Mouse (Mus musculus) G1E (cell line): ENCODE measurements around the gene Itgb3bp. TPM values are rescaled to one million over a fixed set of nuclear protein-coding genes. Genes with fewer than 3 reads are reported as not detected.

Experiments
- ATAC-seq: 2 replicates; pipeline ENCODE4 v1.8.0; 2016; ENCODE audit warnings: mild to moderate bottlenecking; ENCODE audit not compliant: insufficient number of reproducible peaks, poor library complexity, low FRiP score, severe bottlenecking; ENCODE audit errors: extremely low read depth
- DNase-seq: peaks from one replicate; pipeline ENCODE4 v3.0.0; 2012; ENCODE audit warnings: low spot score
- H3K27me3 ChIP-seq: 2 replicates; pipeline ENCODE4 v1.6.1; 2012; ENCODE audit warnings: mild to moderate bottlenecking, low read length, inconsistent platforms; ENCODE audit not compliant: insufficient read depth
- H3K36me3 ChIP-seq: replicated peaks from 2 replicates; pipeline ENCODE3; 2012; ENCODE audit warnings: mild to moderate bottlenecking, inconsistent platforms
- H3K4me1 ChIP-seq: 2 replicates; pipeline ENCODE4 v1.6.1; 2012; ENCODE audit warnings: low read depth, low read length, inconsistent platforms, mixed read lengths; ENCODE audit not compliant: insufficient read depth
- H3K4me3 ChIP-seq: 2 replicates; pipeline ENCODE4 v1.5.1; 2012; ENCODE audit warnings: low read depth, mild to moderate bottlenecking, inconsistent platforms, low read length, moderate library complexity, mixed read lengths
- H3K9me3 ChIP-seq: replicated peaks from 2 replicates; pipeline ENCODE4 v1.6.1; 2012; ENCODE audit warnings: inconsistent platforms
- CTCF ChIP-seq: IDR thresholded peaks from 2 replicates; pipeline ENCODE4 v1.5.1; 2012; ENCODE audit warnings: low read depth, low read length, inconsistent platforms, mixed read lengths
- GATA1 ChIP-seq: IDR thresholded peaks from 2 replicates; pipeline ENCODE4 v1.6.1; 2012; ENCODE audit warnings: borderline replicate concordance, low read length, inconsistent platforms, mixed read lengths
- GATA2 ChIP-seq: IDR thresholded peaks from 2 replicates; pipeline ENCODE4 v1.6.1; 2012; ENCODE audit warnings: low read depth, low read length, inconsistent platforms, borderline replicate concordance
- POLR2AphosphoS5 ChIP-seq: IDR thresholded peaks from 2 replicates; pipeline ENCODE4 v1.6.1; 2012; ENCODE audit warnings: low read depth, low read length, inconsistent platforms; ENCODE audit not compliant: insufficient replicate concordance
- TAL1 ChIP-seq: conservative IDR thresholded peaks from 2 replicates; pipeline ENCODE4 v1.6.1; 2012; ENCODE audit warnings: low read depth, low read length, inconsistent platforms, mixed read lengths
- polyA plus RNA-seq: library from polyadenylated mRNA; stranded (reverse); fragments of >175 nt; gene quantifications from 2 replicates; pipeline ENCODE4 v1.2.3, GENCODE M21; 2012
- total RNA-seq, 2 experiments: library from RNA; stranded (forward) in 1 of 2; stranded (reverse) in 1 of 2; fragments of 200-1000 nt in 1 of 2; fragments of >200 nt in 1 of 2; fragmentation: Nextera tagmentation in 1 of 2; gene quantifications; 2 replicates each; pipeline ENCODE4 v1.2.3; 2014 to 2017

Gene Itgb3bp
- total and polyA plus RNA-seq, 3 experiments = 0.79 to 39.7 (median 21.3) TPM

DNA sequence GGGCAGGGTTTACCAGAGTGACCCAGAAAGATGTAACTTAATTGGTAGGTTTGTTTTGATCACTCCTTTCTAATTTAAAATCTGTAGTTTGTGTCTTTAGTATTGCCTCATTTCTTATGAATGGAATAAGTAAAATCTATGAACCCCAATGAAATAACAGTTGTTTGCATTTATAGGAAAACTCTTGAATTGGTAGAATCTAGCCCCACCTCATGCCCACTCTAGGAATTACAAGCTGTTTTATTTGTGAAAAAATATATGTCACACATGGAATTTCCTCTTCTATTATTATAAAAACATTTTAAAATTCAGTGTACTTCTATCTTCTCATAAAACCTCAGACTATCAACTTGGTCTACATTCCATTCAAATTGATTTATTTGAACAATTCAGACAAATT lies 47.7 kb downstream of the Itgb3bp start:
- no peak for DNase-seq
- TF ChIP-seq CTCF (no peak), POLR2AphosphoS5 (no peak), GATA1 (no peak), GATA2 (no peak), TAL1 (no peak)
- peaks cover 20% of the 10 kb centered on the region for H3K36me3 ChIP-seq
- no peaks in the 10 kb centered on the region for H3K27me3 ChIP-seq
- H3K4me1 ChIP-seq = no peaks in the 10 kb centered on the region
- H3K9me3 ChIP-seq = no peaks in the 10 kb centered on the region
- ATAC-seq = no peak
- H3K4me3 ChIP-seq = no peak overlapping the region

DNA sequence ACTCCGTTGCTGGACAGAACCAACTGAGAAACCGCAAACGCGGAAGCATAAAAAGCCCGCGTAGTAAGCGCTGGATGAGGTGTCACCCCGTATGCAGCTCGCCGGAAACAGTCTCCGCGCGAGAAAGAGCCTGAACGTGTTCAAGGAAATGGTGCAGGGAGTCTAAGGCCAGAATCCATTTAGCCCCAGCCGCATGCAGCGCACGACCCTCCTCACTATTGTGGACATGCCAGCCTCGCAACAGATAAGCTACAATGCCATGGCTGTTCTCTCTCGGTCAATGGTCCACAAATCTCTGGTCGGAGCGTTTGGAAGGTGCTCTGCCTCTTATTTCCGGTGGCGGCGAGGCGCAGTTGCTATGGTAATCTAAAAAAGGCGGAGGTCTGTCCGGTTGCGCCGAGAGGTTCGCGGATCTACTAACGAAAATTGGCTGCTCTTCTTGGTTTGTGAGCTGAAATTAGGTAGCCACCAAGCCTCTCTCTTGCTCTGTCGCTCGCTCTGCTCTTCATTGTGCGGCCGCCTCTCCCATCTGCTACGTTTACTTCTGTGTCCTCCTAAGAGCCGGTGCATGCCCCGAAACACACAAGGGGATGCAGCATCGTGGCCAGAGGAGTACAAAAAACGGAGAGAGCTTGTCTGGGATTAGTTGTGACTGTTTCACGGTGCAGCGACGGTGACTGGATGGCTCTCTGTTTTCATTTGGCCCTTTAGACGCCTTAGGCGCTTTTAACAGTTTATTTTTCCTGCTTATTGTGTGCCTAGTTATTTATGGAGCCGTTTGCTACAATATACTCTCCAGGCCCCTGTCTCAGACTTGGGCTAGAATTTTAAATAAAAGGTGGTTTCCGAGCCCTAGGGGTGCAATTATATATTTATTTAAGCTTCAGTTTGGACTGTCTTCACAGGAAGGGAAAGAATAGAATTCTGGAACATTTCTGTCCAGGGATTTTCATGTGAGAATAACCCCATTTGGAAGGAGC lies 100.2 kb downstream of the Itgb3bp start, which contains the start of gene Efcab7:
Gene Efcab7 (plus strand): TSS at position 105 of the 980 bp plus-strand sequence.
- ATAC-seq (peak; percentile 83), DNase-seq (peak; percentile 28)
- peak within 1 kb of the TSS; percentile 78 for H3K4me3 ChIP-seq
- H3K4me1 ChIP-seq = peaks cover 20% of the 10 kb centered on the region
- H3K36me3 ChIP-seq = peaks cover 12% of the 10 kb centered on the region
- H3K27me3 ChIP-seq = no peaks in the 10 kb centered on the region
- no peak for TF ChIP-seq GATA2
- no peak for TF ChIP-seq CTCF
- TF ChIP-seq GATA1 = no peak
- no peak for TF ChIP-seq POLR2AphosphoS5
- TF ChIP-seq TAL1 = no peak
- no peaks in the 10 kb centered on the region for H3K9me3 ChIP-seq

DNA sequence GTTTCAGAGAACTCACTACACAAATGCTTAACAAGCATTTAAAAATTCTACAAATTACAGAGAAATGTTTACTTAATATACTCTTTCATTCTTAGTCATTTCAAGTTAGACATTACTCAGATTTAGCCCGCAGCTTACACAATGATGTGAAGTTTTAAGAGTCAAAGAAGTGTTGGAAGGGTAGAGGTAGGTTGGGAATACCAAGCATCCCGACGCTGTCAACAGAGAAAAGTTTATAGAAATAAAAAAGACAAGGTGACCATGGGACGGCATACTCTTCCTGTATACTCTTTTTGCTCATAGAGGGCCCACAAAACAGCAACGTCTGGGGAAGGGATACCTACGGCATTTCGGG lies 100.9 kb downstream of the Itgb3bp start:
- no peaks in the 10 kb centered on the region for H3K9me3 ChIP-seq
- TF ChIP-seq GATA1 (no peak), CTCF (no peak), POLR2AphosphoS5 (no peak), GATA2 (no peak), TAL1 (no peak)
- ATAC-seq = no peak

DNA sequence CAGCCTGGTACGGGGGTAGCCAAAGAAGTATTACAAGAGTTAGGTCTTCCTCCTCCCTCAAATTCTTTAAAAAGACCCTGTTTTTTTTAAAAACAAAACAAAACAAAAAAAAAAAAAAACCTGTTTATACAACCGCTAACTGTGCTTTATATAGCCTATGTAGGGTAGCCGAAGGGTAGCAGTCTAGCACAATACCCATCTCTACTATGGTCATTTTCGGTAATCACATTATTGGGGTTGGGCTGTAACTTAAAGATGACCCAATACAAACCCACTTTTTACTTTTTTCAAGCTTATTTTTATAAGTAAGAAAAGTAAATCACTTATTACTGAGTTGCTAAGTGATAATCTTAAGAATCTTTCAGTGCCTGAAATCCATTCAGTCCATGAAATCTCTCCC lies 101.3 kb downstream of the Itgb3bp start:
- H3K36me3 ChIP-seq = peaks cover 20% of the 10 kb centered on the region
- H3K27me3 ChIP-seq = no peaks in the 10 kb centered on the region
- H3K4me1 ChIP-seq = peaks cover 20% of the 10 kb centered on the region
- DNase-seq (no peak), ATAC-seq (no peak)
- no peaks in the 10 kb centered on the region for H3K9me3 ChIP-seq
- peak overlapping the region; percentile 78 for H3K4me3 ChIP-seq
- TF ChIP-seq TAL1 (no peak), GATA2 (no peak), POLR2AphosphoS5 (no peak), CTCF (no peak), GATA1 (no peak)

More for the DNA sequence above, 100.9 kb downstream of the Itgb3bp start:
- peak overlapping the region; percentile 78 for H3K4me3 ChIP-seq
- peaks cover 20% of the 10 kb centered on the region for H3K4me1 ChIP-seq
- DNase-seq = no peak
- H3K27me3 ChIP-seq = no peaks in the 10 kb centered on the region
- peaks cover 16% of the 10 kb centered on the region for H3K36me3 ChIP-seq

DNA sequence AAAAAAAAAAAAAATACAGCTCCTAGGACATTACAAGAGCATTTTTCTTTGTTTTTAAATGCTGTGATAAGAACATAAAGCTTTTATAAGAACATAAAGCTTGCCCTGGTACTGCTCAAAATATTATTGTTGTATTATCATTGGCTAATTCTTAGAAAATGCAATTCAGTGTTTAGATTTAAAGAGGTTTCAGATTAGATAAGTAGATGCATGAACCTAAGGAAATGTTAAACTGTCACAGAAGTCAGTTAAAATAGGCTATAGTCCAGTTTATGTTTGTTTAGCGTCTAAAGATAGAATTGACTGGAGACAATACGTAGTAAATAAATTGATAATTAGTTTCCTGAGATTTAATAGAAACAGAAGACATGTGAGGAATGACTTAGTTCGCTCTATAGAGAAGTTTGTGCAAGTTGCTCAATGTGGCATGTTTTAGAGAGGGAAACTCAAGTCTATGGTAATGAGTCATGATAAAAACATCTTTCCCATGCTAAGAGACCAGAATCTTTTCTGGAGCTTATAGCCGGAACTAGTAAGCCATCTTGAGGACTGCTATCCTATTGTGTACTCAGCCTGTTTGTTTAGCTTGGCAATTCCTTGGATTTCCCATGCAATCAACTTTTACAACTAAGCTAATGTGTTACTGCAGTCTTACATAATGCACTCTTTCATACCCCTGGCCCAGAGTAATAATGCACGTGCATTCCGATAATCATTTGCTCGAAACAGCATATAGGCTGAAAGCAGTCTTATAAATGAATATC lies 112.7 kb downstream of the Itgb3bp start:
- no peak for ATAC-seq
- Histone ChIP-seq H3K9me3 (no peaks in the 10 kb centered on the region), H3K4me1 (peaks cover 5% of the 10 kb centered on the region), H3K27me3 (no peaks in the 10 kb centered on the region), H3K36me3 (peaks cover 13% of the 10 kb centered on the region), H3K4me3 (no peak overlapping the region)
- DNase-seq = no peak
- TF ChIP-seq GATA2 (no peak), GATA1 (no peak), POLR2AphosphoS5 (no peak), TAL1 (no peak), CTCF (no peak)

GRCm38 (mm10) chr4:99792365-99792764 lies 137.2 kb downstream of the Itgb3bp start:
- no peak for TF ChIP-seq CTCF
- no peak for TF ChIP-seq GATA2
- TF ChIP-seq TAL1 = no peak
- TF ChIP-seq POLR2AphosphoS5 = no peak
- TF ChIP-seq GATA1 = no peak
- DNase-seq = no peak
- Histone ChIP-seq H3K27me3 (no peaks in the 10 kb centered on the region), H3K4me1 (peaks cover 2% of the 10 kb centered on the region; the same call in 1 of the 2 replicates), H3K9me3 (no peaks in the 10 kb centered on the region), H3K36me3 (peaks cover 13% of the 10 kb centered on the region), H3K4me3 (no peak overlapping the region)
- ATAC-seq = no peak
